Mouse (Mus musculus) gastrocnemius, postnatal 36 days (tissue): ENCODE results near the gene Slc8a1. TPM values are rescaled to one million over a fixed set of nuclear protein-coding genes. Genes with fewer than 3 reads are reported as not detected.

ENCODE experiments used
- DNase-seq, 2 experiments: peaks; one replicate each; pipeline ENCODE4 v3.0.0; 2022
- intact Hi-C: fragments of 180-260 bp; cut with DNase I; formaldehyde crosslinking; loops from one replicate; pipeline ENCODE4 v1.15.1; 2025
- total RNA-seq, 2 experiments: library from RNA; stranded (reverse); gene quantifications; 2 replicates each; pipeline ENCODE4 v1.2.3; 2021

The Slc8a1 gene
- total RNA-seq, 2 experiments from 2014 or later, result 17.0 to 19.3 TPM

GRCm38 (mm10) chr17:81671245-81671644 lies 66.9 kb downstream of the Slc8a1 start:
- intact Hi-C loops, result loop anchor here (10.0 kb wide), 1 partner anchor 196 kb away; no protein-coding TSS in a partner anchor

GRCm38 (mm10) chr17:81669816-81670691 lies 68.1 kb downstream of the Slc8a1 start:
- peak; percentile 18 to 50 for DNase-seq
- intact Hi-C loops, result loop anchor here (10.0 kb wide), 2 partner anchors 115 to 195 kb away; no protein-coding TSS in a partner anchor

More at GRCm38 (mm10) chr17:81671245-81671644, 66.9 kb downstream of the Slc8a1 start:
- DNase-seq, result no peak

- DNase-seq, result peak in 1 of 2 experiments; percentile 34
- intact Hi-C loops, result loop anchor here (10.0 kb wide), 1 partner anchor 116 kb away; no protein-coding TSS in a partner anchor
Measured at GRCm38 (mm10) chr17:81669062-81669815, 68.9 kb downstream of the Slc8a1 start.

GRCm38 (mm10) chr17:81668466-81668865 lies 69.7 kb downstream of the Slc8a1 start:
- intact Hi-C loops, result loop anchor here (10.0 kb wide), 1 partner anchor 116 kb away; no protein-coding TSS in a partner anchor
- DNase-seq, result no peak

GRCm38 (mm10) chr17:81667935-81668334 lies 70.2 kb downstream of the Slc8a1 start:
- intact Hi-C loops, result loop anchor here (10.0 kb wide), 1 partner anchor 117 kb away; no protein-coding TSS in a partner anchor
- no peak for DNase-seq

GRCm38 (mm10) chr17:81666551-81666950 lies 71.6 kb downstream of the Slc8a1 start:
- intact Hi-C loops, result loop anchor here (10.0 kb wide), 1 partner anchor 118 kb away; no protein-coding TSS in a partner anchor
- no peak for DNase-seq

GRCm38 (mm10) chr17:81664916-81665315 lies 73.3 kb downstream of the Slc8a1 start:
- no peak for DNase-seq
- intact Hi-C loops, result loop anchor here (10.0 kb wide), 1 partner anchor 120 kb away; no protein-coding TSS in a partner anchor

GRCm38 (mm10) chr17:81657828-81658227 lies 80.3 kb downstream of the Slc8a1 start:
- intact Hi-C loops, result no loop called here

GRCm38 (mm10) chr17:81654548-81654947 lies 83.6 kb downstream of the Slc8a1 start:
- intact Hi-C loops, result no loop called here
- no peak for DNase-seq

More at GRCm38 (mm10) chr17:81657828-81658227, 80.3 kb downstream of the Slc8a1 start:
- no peak for DNase-seq

GRCm38 (mm10) chr17:81652958-81653357 lies 85.2 kb downstream of the Slc8a1 start:
- no peak for DNase-seq
- intact Hi-C loops, result no loop called here

- DNase-seq, result no peak
- intact Hi-C loops, result no loop called here
Measured at GRCm38 (mm10) chr17:81636822-81637221, 101.4 kb downstream of the Slc8a1 start.

GRCm38 (mm10) chr17:81630471-81630870 lies 107.7 kb downstream of the Slc8a1 start:
- DNase-seq, result no peak
- intact Hi-C loops, result no loop called here

GRCm38 (mm10) chr17:81621188-81621644 lies 117.0 kb downstream of the Slc8a1 start:
- intact Hi-C loops, result no loop called here
- peak; percentile 21 to 22 for DNase-seq

GRCm38 (mm10) chr17:81618461-81618860 lies 119.7 kb downstream of the Slc8a1 start:
- no peak for DNase-seq
- intact Hi-C loops, result no loop called here

GRCm38 (mm10) chr17:81616326-81616725 lies 121.9 kb downstream of the Slc8a1 start:
- DNase-seq, result no peak
- intact Hi-C loops, result no loop called here

GRCm38 (mm10) chr17:81615391-81615790 lies 122.8 kb downstream of the Slc8a1 start:
- DNase-seq, result no peak
- intact Hi-C loops, result no loop called here

GRCm38 (mm10) chr17:81607515-81607914 lies 130.7 kb downstream of the Slc8a1 start:
- no peak for DNase-seq
- intact Hi-C loops, result no loop called here

- no peak for DNase-seq
- intact Hi-C loops, result no loop called here
Measured at GRCm38 (mm10) chr17:81606084-81606483, 132.1 kb downstream of the Slc8a1 start.

- no peak for DNase-seq
- intact Hi-C loops, result no loop called here
Measured at GRCm38 (mm10) chr17:81605219-81605660, 132.9 kb downstream of the Slc8a1 start.

- intact Hi-C loops, result no loop called here
- no peak for DNase-seq
Measured at GRCm38 (mm10) chr17:81599072-81599471, 139.1 kb downstream of the Slc8a1 start.

GRCm38 (mm10) chr17:81589791-81590190 lies 148.4 kb downstream of the Slc8a1 start:
- no peak for DNase-seq
- intact Hi-C loops, result no loop called here
